Mouse (Mus musculus): ENCODE results near the gene Hipk1.
A peak's percentile ranks its signal among the peaks of the same experiment; 100 is the strongest.
"Not testable (repeated sequence)": the region's sequence is repeated elsewhere in the genome, so short reads cannot be mapped to it uniquely, and the experiment has no call there.

Hipk1 gene

GRCm38 (mm10) chr3:103792111-103792406 lies 696 bp upstream of the Hipk1 start:
- DNase-seq, result not testable (repeated sequence)

GRCm38 (mm10) chr3:103790346-103791145 lies 817 bp downstream of the Hipk1 start:
- peak; percentile 39 for DNase-seq

- no peak for DNase-seq
Measured at GRCm38 (mm10) chr3:103789891-103790345, 1.4 kb downstream of the Hipk1 start.

GRCm38 (mm10) chr3:103789096-103789495 lies 2.3 kb downstream of the Hipk1 start:
- DNase-seq, result no peak

GRCm38 (mm10) chr3:103787225-103787624 lies 4.1 kb downstream of the Hipk1 start:
- no peak for DNase-seq

- no peak for DNase-seq
Measured at GRCm38 (mm10) chr3:103782844-103783609, 8.3 kb downstream of the Hipk1 start.

- no peak for DNase-seq
Measured at GRCm38 (mm10) chr3:103780777-103781176, 10.6 kb downstream of the Hipk1 start.

GRCm38 (mm10) chr3:103780271-103780670 lies 11.1 kb downstream of the Hipk1 start:
- DNase-seq, result no peak

GRCm38 (mm10) chr3:103779183-103779582 lies 12.2 kb downstream of the Hipk1 start:
- no peak for DNase-seq

- no peak for DNase-seq
Measured at GRCm38 (mm10) chr3:103778660-103779059, 12.7 kb downstream of the Hipk1 start.

GRCm38 (mm10) chr3:103777940-103778339 lies 13.4 kb downstream of the Hipk1 start:
- no peak for DNase-seq

GRCm38 (mm10) chr3:103774009-103774408 lies 17.4 kb downstream of the Hipk1 start:
- DNase-seq, result no peak

- DNase-seq, result no peak
Measured at GRCm38 (mm10) chr3:103773508-103773907, 17.9 kb downstream of the Hipk1 start.

GRCm38 (mm10) chr3:103772846-103773245 lies 18.5 kb downstream of the Hipk1 start:
- DNase-seq, result no peak

GRCm38 (mm10) chr3:103771531-103772130 lies 19.7 kb downstream of the Hipk1 start:
- no peak for DNase-seq

GRCm38 (mm10) chr3:103766789-103767188 lies 24.6 kb downstream of the Hipk1 start:
- no peak for DNase-seq

- DNase-seq, result no peak
Measured at GRCm38 (mm10) chr3:103759261-103759970, 31.9 kb downstream of the Hipk1 start.

GRCm38 (mm10) chr3:103758456-103758855 lies 32.9 kb downstream of the Hipk1 start:
- DNase-seq, result no peak

- no peak for DNase-seq
Measured at GRCm38 (mm10) chr3:103756920-103757319, 34.4 kb downstream of the Hipk1 start.

GRCm38 (mm10) chr3:103755351-103755750 lies 36.0 kb downstream of the Hipk1 start:
- no peak for DNase-seq

GRCm38 (mm10) chr3:103751558-103751957 lies 39.8 kb downstream of the Hipk1 start:
- no peak for DNase-seq

- no peak for DNase-seq
Measured at GRCm38 (mm10) chr3:103746711-103747110, 44.7 kb downstream of the Hipk1 start.

All from right cerebral cortex, postnatal 14 days (tissue).